Mouse (Mus musculus): ENCODE data around the gene Ccl17. TPM values are rescaled to one million over a fixed set of nuclear protein-coding genes. Genes with fewer than 3 reads are reported as not detected.

Ccl17 gene
- polyA plus RNA-seq, 1 experiment = not detected

DNA sequence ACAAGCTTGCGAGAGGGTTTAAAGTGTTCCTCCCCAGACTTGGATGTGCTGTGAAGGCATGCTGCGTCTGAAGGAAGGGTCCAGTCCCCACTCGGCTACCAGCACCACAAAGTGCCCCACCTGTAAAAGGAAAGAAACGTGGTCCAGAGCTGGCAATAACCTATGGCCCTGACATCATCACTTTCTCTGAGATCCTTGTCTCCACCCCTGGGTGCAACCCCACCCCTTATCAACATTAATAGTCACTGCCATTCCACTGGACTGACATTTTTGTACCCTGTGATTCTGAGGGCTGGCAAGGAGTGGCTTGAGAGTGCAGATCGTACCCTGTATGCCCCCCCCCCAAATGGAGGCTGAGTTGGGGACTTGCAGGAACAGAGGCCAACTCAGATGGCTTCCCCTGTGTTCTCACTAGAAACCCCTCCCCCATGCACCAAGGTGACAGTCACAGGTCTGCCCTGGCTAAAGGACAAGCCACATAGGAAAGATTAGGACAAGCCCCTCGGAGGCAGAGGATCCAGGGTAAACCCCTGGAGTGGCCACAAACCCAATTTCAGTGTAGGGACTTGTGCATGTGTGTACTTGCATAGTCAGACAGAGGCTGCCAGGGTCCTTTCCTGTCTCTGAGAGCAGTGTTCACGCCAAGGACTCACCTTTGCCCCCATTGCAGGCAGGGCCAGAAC is 29.0 kb upstream of the Ccl17 start:
- Histone ChIP-seq H3K27ac (ENCODE audit: insufficient read depth, low read length) (no peak overlapping the region), H3K4me3 (ENCODE audit: extremely low read depth, insufficient read depth, insufficient read length) (no peak overlapping the region), H3K4me1 (ENCODE audit: control insufficient read depth, insufficient read depth, insufficient read length) (peaks cover 13% of the 10 kb centered on the region; the same call in 1 of the 2 replicates), H3K36me3 (ENCODE audit: control insufficient read depth, insufficient read depth, low read length) (no peaks in the 10 kb centered on the region), H3K27me3 (ENCODE audit: control insufficient read depth, insufficient read depth, low read length) (no peaks in the 10 kb centered on the region)
- DNase-seq (ENCODE audit: low read depth in 1 of 2, low spot score in 2 of 2) = no peak
- 80% methylated on average over 7 of the region's 7 CpGs for WGBS
- TF ChIP-seq CTCF (IDR thresholded peaks at IDR 0.05; ENCODE audit: extremely low read depth, insufficient read depth, insufficient read length, insufficient replicate concordance) = no peak
- TF ChIP-seq POLR2A (IDR thresholded peaks at IDR 0.05; ENCODE audit: low read depth, low read length) = no peak

DNA sequence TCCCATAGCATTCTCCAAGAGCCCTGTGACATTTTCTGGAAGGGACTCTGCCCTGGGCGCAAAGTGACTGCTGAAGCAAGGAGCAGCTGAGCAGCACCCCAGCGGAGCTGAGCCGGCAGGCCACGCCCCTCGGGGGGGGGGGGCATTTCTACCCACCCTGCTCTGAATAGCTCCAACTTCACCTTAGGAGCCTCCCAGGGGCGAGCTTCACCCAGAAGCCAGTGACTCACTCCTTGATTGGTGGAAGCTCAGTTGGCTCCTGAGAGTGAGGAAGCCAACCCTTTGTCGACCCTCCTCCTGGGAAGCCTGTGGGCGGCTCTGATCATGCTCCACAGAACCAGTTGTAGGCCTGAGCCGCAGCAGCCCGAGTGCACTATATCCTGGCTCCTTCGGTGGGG is 28.4 kb upstream of the Ccl17 start:
- Histone ChIP-seq H3K36me3 (ENCODE audit: control insufficient read depth, insufficient read depth, low read length) (no peaks in the 10 kb centered on the region), H3K27me3 (ENCODE audit: control insufficient read depth, insufficient read depth, low read length) (no peaks in the 10 kb centered on the region), H3K27ac (ENCODE audit: insufficient read depth, low read length) (no peak overlapping the region), H3K4me3 (ENCODE audit: extremely low read depth, insufficient read depth, insufficient read length) (no peak overlapping the region), H3K4me1 (ENCODE audit: control insufficient read depth, insufficient read depth, insufficient read length) (peaks cover 13% of the 10 kb centered on the region; the same call in 1 of the 2 replicates)
- no peak for DNase-seq (ENCODE audit: low read depth in 1 of 2, low spot score in 2 of 2)
- 36% methylated on average over 11 of the region's 11 CpGs for WGBS
- TF ChIP-seq CTCF (IDR thresholded peaks at IDR 0.05; ENCODE audit: extremely low read depth, insufficient read depth, insufficient read length, insufficient replicate concordance) = no peak
- no peak for TF ChIP-seq POLR2A (IDR thresholded peaks at IDR 0.05; ENCODE audit: low read depth, low read length)

DNA sequence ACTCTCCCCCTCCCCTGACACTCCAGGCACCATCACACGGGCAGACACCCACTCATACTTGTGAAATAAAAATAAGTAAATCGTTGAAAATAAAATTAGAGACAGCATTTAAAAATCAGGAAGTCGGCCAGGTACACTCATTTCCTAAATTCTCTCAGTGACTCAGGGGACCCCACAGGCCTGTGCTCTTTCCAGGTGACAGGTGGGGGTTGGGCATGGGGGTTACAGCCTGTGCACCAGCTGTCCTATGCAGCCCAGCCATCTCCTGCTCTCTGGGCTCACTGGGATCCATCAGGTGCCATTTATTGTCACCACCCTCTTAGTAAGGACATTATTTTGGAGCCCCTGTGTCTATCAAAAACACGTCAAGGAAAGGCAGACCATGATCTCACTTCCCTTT is 26.4 kb upstream of the Ccl17 start:
- Histone ChIP-seq H3K36me3 (ENCODE audit: control insufficient read depth, insufficient read depth, low read length) (no peaks in the 10 kb centered on the region), H3K4me1 (ENCODE audit: control insufficient read depth, insufficient read depth, insufficient read length) (peaks cover 6% of the 10 kb centered on the region; the same call in 1 of the 2 replicates), H3K4me3 (ENCODE audit: extremely low read depth, insufficient read depth, insufficient read length) (no peak overlapping the region), H3K27ac (ENCODE audit: insufficient read depth, low read length) (no peak overlapping the region), H3K27me3 (ENCODE audit: control insufficient read depth, insufficient read depth, low read length) (no peaks in the 10 kb centered on the region)
- no peak for DNase-seq (ENCODE audit: low read depth in 1 of 2, low spot score in 2 of 2)
- 13% methylated on average over 4 of the region's 4 CpGs for WGBS
- no peak for TF ChIP-seq CTCF (IDR thresholded peaks at IDR 0.05; ENCODE audit: extremely low read depth, insufficient read depth, insufficient read length, insufficient replicate concordance)
- TF ChIP-seq POLR2A (IDR thresholded peaks at IDR 0.05; ENCODE audit: low read depth, low read length) = no peak

DNA sequence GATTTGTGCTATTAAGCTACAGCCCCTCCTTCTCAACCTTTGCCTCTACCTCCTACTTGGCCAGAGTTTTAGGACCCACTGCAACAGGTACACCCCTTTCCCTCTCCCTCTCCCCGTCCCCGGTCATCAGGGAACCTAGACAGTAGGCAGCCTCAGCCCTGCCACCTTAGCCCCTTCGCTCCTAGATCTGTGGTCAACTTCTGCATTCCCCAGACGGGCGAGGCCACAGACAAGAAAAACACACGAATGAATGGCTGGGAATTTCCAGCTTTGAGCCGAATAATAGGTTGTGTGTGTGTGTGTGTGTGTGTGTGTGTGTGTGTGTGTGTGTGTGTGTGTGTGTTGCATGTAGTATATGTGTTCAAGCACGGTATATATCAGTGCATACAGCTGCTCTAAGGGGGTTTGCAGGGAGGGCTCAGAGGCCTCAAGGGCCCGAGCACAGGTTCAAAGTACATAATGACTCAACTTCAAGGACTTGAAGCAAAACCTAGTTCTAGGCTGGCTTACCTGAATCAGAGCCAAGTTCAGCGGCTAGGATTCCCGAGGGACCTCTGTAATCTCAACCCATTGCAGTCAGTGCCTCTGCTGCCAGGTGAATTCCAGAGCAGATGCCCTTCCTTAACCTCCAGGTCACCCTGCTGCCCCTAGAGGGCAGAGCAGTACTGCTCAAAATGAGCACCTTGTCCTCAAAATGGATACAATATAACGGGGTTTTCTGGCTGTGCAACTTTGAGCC is 24.8 kb upstream of the Ccl17 start:
- no peaks in the 10 kb centered on the region for H3K27me3 ChIP-seq (ENCODE audit: control insufficient read depth, insufficient read depth, low read length)
- DNase-seq (ENCODE audit: low read depth in 1 of 2, low spot score in 2 of 2) = peak; percentile 19 to 32
- no peaks in the 10 kb centered on the region for H3K4me1 ChIP-seq (ENCODE audit: control insufficient read depth, insufficient read depth, insufficient read length)
- no peak overlapping the region for H3K4me3 ChIP-seq (ENCODE audit: extremely low read depth, insufficient read depth, insufficient read length)
- TF ChIP-seq CTCF (IDR thresholded peaks at IDR 0.05; ENCODE audit: extremely low read depth, insufficient read depth, insufficient read length, insufficient replicate concordance) (peak; percentile 33; the same call in 1 of the 2 replicates), POLR2A (IDR thresholded peaks at IDR 0.05; ENCODE audit: low read depth, low read length) (no peak)
- WGBS = 58% methylated on average over 12 of the region's 12 CpGs
- H3K36me3 ChIP-seq (ENCODE audit: control insufficient read depth, insufficient read depth, low read length) = no peaks in the 10 kb centered on the region
- no peak overlapping the region for H3K27ac ChIP-seq (ENCODE audit: insufficient read depth, low read length)

DNA sequence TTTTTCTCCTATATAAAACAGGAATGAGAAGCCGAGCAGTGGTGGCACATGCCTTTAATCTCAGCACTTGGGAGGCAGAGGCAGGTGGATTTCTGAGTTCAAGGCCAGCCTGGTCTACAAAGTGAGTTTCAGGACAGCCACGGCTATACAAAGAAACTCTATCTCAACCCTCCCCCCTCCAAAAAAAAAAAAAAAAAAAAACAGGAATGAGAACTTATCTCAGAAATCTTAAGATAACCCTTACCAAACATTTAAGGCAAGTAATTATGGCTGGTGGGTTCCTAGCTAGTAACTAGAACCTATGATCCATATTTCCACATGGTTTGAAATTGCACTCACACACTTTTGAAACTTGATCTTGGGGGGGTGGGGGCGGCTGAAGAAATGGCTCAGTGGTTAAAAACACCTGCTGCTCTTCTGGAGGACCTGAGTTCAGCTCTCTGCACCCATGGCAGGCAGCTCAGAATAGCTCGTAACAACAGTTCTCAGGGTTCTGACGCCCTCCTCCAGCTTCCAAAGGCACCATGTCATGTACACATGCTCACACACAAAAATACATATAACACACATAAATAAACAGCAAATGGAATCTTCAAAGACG is 24.2 kb upstream of the Ccl17 start:
- H3K4me3 ChIP-seq (ENCODE audit: extremely low read depth, insufficient read depth, insufficient read length) = no peak overlapping the region
- H3K4me1 ChIP-seq (ENCODE audit: control insufficient read depth, insufficient read depth, insufficient read length) = no peaks in the 10 kb centered on the region
- no peak overlapping the region; the same call in 1 of the 2 replicates for H3K27ac ChIP-seq (ENCODE audit: insufficient read depth, low read length)
- H3K27me3 ChIP-seq (ENCODE audit: control insufficient read depth, insufficient read depth, low read length) = no peaks in the 10 kb centered on the region
- 64% methylated on average over 6 of the region's 6 CpGs for WGBS
- TF ChIP-seq POLR2A (IDR thresholded peaks at IDR 0.05; ENCODE audit: low read depth, low read length) (no peak), CTCF (IDR thresholded peaks at IDR 0.05; ENCODE audit: extremely low read depth, insufficient read depth, insufficient read length, insufficient replicate concordance) (no peak)
- no peaks in the 10 kb centered on the region for H3K36me3 ChIP-seq (ENCODE audit: control insufficient read depth, insufficient read depth, low read length)
- DNase-seq (ENCODE audit: low read depth in 1 of 2, low spot score in 2 of 2) = no peak

DNA sequence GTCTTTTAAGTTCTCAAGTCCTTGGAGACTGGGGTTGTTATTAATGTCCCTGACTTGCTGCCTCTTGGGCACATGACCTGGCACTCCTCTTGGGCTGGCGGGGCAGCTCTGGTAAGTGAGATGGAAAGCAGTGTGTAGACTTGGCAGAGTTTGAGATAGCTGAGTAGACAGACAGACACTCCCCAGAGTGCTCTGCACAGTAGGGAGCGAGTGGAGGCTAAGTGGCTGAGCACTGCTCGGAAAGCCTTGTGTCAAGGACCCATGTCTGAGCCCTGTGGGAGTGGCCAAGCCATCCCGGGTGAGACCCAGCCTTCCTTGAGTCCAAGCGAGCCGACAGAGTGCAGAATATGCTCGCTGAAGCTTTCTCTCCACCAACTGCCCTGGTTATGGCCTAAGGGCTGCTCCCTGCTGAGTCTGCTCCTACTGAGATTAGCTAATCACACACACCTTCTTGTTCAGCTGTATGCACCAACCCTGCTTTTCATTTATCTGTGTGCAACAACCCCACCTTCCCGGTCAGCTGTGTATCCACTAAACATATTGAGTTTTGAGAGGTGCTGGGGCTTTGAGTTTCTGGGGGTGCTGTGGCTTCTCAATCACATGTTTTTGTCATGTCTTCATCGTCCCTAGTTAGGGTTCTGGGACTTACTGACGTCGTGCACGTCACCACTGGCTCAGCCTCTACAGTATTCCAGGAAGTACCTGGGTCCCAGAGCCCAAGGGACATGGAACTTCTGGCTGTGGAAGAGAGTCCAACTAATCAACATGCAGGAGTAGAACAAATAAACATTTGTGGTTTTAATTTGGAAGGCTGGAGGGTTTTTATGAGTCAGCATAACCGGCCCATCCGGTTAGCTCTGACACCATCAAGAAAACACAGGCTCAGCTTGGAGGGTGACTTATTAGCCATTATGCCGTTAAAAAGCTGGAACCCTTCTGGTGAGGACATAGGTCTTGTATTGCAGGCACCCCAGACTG is 22.4 kb upstream of the Ccl17 start:
- H3K27ac ChIP-seq (ENCODE audit: insufficient read depth, low read length) = peak overlapping the region; percentile 65; the same call in 1 of the 2 replicates
- no peaks in the 10 kb centered on the region for H3K36me3 ChIP-seq (ENCODE audit: control insufficient read depth, insufficient read depth, low read length)
- H3K27me3 ChIP-seq (ENCODE audit: control insufficient read depth, insufficient read depth, low read length) = no peaks in the 10 kb centered on the region
- WGBS = 76% methylated on average over 15 of the region's 15 CpGs
- no peaks in the 10 kb centered on the region for H3K4me1 ChIP-seq (ENCODE audit: control insufficient read depth, insufficient read depth, insufficient read length)
- DNase-seq (ENCODE audit: low read depth in 1 of 2, low spot score in 2 of 2) = no peak
- TF ChIP-seq CTCF (IDR thresholded peaks at IDR 0.05; ENCODE audit: extremely low read depth, insufficient read depth, insufficient read length, insufficient replicate concordance) = no peak
- no peak for TF ChIP-seq POLR2A (IDR thresholded peaks at IDR 0.05; ENCODE audit: low read depth, low read length)
- no peak overlapping the region for H3K4me3 ChIP-seq (ENCODE audit: extremely low read depth, insufficient read depth, insufficient read length)
